Mouse (Mus musculus): ENCODE results near the gene Plpp7.
A peak's percentile ranks its signal among the peaks of the same experiment; 100 is the strongest.

The Plpp7 gene

GRCm38 (mm10) chr2:32137667-32138266, 42.4 kb downstream of the Plpp7 start:
- DNase-seq (ENCODE audit: low spot score in 2 of 2), result peak; percentile 95 to 97

DNA sequence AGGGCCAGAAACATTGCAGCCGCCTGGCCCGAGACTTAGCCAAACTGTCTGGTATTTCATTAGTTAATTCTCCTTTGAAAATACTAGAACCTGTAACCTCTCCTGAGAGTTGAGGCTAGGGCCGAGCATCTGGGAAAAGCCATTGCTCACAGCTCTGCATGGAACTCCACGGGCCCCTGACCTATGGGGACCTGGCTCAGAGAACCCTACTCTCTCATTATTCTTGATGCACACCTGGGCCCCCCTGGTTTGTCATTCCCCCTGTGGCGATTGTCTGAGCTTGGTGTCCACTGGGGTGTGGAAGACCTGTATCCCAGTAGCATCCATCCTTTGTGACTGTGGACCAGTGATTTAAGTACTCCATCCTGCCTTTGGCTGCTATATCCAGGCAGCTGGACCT, 44.0 kb downstream of the Plpp7 start:
- no peak for DNase-seq (ENCODE audit: low spot score in 2 of 2)

- DNase-seq (ENCODE audit: low spot score in 2 of 2), result no peak
Observed at GRCm38 (mm10) chr2:32140498-32140934, 45.2 kb downstream of the Plpp7 start.

- no peak for DNase-seq (ENCODE audit: low spot score in 2 of 2)
Observed at GRCm38 (mm10) chr2:32141602-32142001, 46.3 kb downstream of the Plpp7 start.

DNA sequence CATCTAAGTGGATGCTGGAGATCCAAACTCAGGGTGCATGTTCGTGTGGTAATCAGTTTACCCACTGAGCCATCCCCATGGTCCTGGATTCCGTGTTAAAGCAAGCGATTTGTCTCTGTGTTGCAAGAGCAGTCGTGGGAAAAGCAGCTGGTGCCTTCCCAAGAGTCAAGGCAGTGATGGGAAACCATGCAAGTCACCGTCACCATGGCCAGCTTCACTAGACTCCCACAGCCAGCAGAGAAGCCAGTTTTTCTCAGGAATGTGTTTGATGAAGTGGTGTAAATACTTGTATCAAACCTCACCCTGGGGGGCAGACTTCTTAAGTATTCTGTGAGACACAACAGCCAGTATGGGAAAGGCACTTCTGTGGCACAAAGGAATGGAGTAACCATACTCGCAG, 47.0 kb downstream of the Plpp7 start:
- no peak for DNase-seq (ENCODE audit: low spot score in 2 of 2)

GRCm38 (mm10) chr2:32144633-32145032, 49.3 kb downstream of the Plpp7 start:
- no peak for DNase-seq (ENCODE audit: low spot score in 2 of 2)

DNA sequence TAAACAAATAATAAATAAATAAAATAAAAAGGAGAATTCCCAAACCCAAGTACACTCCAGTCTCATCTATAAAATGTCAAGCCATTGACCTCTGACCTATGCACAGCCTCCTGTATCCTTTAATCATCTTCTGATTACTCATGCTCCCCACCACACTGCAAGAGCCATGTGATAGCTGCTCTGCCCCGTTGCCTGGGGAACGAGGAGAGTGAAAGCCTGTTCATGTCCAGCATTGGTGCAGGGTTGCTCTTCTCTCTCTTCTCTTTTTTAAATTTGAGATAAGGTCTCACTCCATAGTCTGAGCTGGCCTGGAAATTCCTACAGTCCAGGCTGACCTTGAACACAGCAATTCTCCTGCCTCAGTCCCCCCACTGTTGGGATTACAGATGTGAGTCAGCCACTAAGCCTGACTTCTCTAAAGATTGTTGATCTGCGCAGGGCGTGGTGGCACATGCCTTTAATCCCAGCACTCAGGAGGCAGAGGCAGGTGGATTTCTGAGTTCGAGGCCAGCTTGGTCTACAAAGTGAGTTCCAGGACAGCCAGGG, 51.4 kb downstream of the Plpp7 start:
- DNase-seq (ENCODE audit: low spot score in 2 of 2), result no peak

DNA sequence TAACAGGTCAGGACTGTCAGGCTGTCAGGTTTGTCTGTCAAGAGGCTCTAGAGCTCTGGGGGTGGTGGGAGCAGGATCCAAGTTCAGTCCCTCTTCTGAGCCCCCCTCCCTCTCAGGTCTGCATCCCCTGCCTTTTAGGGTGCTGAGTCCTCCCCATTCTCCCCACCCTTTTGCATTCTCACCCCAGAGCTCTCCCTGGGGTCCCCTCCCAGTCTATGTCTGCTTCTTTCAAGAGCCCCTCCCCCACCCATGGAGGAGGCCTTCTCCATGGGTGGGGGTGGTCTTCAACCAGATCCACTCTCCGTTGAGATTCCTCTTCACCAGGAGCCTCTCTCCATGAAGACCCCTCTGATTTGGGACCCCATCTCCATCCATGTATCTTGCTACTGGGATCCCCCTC, 54.8 kb downstream of the Plpp7 start:
- no peak for DNase-seq (ENCODE audit: low spot score in 2 of 2)

DNA sequence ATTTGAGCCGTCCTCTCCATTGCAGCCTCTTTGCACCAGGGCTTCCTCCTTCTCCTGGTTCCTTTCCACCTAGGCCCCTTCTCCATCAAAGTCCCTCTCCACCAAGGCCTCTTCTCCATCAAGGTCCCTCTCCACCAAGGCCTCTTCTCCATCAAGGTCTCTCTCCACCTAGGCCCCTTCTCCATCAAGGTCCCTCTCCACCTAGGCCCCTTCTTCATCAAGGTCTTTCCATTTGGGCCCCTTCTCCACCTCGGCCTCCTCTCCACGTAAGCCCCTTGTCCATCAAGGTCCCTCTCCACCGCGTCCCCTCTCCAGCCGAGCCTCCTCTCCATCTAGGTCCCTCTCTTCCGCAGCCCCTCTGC, 55.2 kb downstream of the Plpp7 start:
- DNase-seq (ENCODE audit: low spot score in 2 of 2), result no peak

GRCm38 (mm10) chr2:32150924-32151659, 55.8 kb downstream of the Plpp7 start, which contains the start of gene Prrc2b:
TSS of gene Prrc2b (plus strand) at chr2:32151082.
- DNase-seq (ENCODE audit: low spot score in 2 of 2), result peak; percentile 52 to 60

DNA sequence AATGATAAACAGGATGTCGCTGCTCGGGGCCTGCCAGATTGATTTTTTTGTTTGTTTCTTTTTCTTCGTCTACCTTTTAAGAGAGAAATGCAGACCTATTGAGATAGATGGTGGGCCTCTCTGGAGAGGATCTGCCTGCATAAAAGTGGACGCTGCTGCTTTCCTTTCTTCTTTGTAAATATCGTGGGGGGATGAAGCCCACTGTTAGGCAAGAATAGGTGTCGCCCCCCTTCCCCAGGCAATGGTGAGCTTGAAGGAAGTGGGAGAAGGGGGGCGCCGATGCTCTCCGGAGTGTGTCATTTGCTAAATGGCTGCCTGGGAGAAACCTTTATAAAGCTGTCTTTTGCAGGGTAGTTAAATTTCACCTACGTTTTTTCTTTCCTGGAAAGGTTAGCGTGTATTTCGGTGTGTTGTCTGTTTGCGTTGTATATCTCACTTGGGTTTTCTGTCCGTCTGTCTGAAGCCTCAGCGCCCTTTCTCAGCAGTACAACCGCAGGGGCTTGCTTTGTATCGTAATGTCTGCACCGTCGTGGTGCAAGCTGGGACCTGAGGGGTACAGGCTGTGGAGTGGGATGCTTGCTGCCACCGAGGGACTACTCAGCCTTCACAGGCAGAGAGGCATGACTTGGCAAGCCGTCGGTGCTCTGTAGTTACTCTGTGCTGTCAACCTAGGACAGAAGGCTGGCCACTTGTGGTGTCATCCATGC, 56.5 kb downstream of the Plpp7 start:
- DNase-seq (ENCODE audit: low spot score in 2 of 2), result no peak

DNA sequence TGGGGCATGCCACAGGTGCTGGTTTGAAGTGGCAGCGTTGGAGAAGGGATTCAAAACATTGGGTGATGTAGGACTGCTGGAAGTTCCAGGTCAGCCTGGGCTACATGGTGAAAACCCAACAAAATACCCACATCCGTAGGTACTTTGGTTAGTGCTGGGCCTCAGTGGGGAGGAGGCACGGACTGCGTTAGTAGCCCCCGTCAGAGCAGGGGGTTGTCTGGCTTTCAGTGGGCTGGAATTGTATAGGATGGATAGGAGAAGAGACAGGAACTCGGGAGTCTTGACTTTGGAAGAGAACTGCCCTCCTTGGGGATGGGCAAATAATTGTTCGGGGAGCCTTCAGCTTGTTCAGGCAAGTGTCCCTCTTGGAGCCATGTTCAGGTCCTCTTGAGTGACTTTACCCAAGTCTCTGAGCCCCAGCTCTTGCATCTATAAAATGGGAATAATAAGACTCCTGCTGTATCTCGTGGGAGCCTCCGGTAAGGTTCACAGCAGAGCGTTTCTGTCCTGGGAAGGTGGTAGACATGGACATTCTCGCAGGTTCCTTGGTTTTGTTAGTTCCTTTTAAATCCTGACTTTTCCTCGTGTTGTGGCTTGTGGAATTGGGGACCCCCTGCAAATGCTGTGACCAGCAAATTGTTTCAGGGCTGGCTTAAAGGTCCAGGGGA, 57.2 kb downstream of the Plpp7 start:
- no peak for DNase-seq (ENCODE audit: low spot score in 2 of 2)

DNA sequence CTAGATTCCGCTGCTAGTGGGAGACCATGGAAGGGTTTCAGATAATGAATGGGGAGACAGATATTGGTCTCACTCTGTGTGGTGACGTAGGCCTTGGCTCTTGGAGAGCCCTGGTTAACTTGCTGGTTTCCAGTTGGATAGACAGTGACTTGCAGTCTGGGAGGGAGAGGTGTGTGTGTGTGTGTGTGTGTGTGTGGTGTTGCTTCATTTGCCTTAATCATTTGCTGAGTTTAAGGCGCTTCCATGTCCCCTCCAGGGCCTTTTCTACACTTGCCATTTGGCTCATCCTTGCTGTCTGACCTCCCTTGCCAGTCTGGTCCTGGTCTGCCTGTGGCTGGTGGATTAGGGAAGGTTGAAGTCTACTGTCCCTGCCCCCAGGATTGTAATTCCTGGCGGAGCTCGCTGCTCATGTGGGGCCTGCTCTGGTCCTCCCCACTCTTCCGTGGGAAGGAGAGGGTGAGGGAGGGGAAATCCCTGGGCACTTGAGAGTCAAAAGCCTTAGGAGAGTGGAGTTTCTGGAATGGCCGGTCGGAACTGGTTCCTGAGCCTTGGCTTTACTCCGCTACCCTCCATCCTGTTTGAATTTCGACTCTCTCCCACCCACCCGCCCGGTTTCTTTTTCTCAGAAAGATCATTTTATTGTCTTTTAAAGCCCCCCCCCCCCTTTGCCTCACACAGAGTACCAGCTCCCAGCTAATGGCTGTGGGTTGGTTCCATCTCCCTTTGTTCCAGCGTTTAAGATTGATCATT, 57.9 kb downstream of the Plpp7 start:
- no peak for DNase-seq (ENCODE audit: low spot score in 2 of 2)

DNA sequence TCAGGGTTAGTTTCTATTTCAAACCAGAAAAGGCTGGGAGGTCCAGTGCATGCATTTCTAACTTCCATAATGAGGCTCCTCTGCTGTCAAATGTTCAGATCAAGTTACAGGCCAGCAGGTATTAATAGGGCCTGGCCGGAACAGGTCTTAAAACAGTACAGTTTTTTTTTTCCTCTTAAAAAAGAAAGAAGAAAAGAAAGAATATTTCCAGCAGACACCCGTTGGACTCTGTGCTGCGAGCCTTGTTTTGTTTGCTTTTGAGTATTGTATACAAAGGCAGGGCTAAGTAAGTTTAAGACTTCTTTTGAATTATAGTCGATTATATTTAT, 58.4 kb downstream of the Plpp7 start:
- no peak for DNase-seq (ENCODE audit: low spot score in 2 of 2)

- DNase-seq (ENCODE audit: low spot score in 2 of 2), result no peak
Observed at GRCm38 (mm10) chr2:32154334-32154997, 59.1 kb downstream of the Plpp7 start.

DNA sequence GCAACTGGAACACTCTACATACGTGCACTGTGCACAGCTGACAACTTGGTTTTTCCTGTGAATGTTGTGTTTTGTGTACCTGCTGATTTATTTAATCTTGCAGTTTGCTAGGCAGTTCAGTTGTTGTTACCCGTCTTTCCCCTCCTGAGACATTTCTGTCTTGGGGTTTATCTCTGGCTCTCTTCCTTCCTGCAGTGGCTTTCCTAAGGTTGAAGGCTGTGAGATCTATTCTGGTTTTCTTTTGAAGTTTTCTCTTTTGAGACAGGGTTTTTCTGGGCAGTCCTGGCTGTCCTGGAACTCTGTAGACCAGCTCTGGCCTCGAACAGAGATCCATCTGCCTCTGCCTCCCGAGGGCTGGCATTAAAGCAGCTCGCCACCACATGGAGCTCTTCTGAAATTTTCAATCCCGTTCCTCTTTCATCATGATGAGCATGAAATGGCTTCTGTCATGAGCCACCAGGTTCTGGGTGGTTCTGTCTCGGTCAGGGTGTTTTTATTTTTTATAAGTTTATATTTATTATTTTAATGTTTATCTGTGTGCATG, 59.7 kb downstream of the Plpp7 start:
- DNase-seq (ENCODE audit: low spot score in 2 of 2), result no peak

GRCm38 (mm10) chr2:32155614-32156013, 60.3 kb downstream of the Plpp7 start:
- DNase-seq (ENCODE audit: low spot score in 2 of 2), result no peak

DNA sequence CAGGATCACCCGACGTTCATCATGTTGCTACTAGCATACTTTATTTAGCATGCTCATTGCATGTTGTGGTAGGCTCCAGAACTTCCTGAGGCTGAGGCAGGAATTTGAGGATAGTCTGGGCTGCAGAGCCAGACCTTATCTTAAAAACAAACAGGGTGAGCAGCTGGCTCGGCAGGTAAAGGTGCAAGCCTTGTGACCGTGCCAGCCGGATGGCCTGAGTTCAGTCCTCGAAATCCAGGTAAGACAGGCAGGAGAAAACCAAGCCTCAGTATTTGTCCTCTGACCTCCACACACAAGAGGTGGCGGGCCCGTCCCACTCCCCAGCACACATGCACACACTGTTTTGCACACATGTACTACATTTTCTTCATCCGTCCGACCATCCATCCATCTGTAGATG, 61.3 kb downstream of the Plpp7 start:
- no peak for DNase-seq (ENCODE audit: low spot score in 2 of 2)

GRCm38 (mm10) chr2:32157328-32157727, 62.0 kb downstream of the Plpp7 start:
- DNase-seq (ENCODE audit: low spot score in 2 of 2), result no peak

GRCm38 (mm10) chr2:32158616-32159239, 63.4 kb downstream of the Plpp7 start:
- no peak for DNase-seq (ENCODE audit: low spot score in 2 of 2)
